Mouse (Mus musculus) heart, embryonic 16.5 days (tissue): ENCODE data around the gene Ston2. TPM values are rescaled to one million over a fixed set of nuclear protein-coding genes. Genes with fewer than 3 reads are reported as not detected.

Experiments
- ATAC-seq: fragments of 200-750 bp; cut with Nextera tagmentation; replicated peaks from 2 replicates; pipeline ENCODE4 v1.8.0; 2017; ENCODE audit warnings: moderate number of reproducible peaks; ENCODE audit not compliant: insufficient read depth, low FRiP score; ENCODE audit errors: extremely low read depth
- H3K27ac ChIP-seq: fragments of 300-500 bp; sonication (generic); 2 replicates; pipeline ENCODE4 v1.5.1; 2014; ENCODE audit warnings: mild to moderate bottlenecking, low read length, control low read depth, moderate library complexity
- H3K27me3 ChIP-seq: fragments of 300-500 bp; sonication (generic); 2 replicates; pipeline ENCODE4 v1.6.1; 2014; ENCODE audit warnings: low read length, mixed read lengths; ENCODE audit not compliant: control insufficient read depth, insufficient read depth
- H3K36me3 ChIP-seq: fragments of 300-500 bp; sonication (generic); 2 replicates; pipeline ENCODE4 v1.6.1; 2014; ENCODE audit not compliant: control insufficient read depth, insufficient read depth
- H3K4me1 ChIP-seq: fragments of 300-500 bp; sonication (generic); 2 replicates; pipeline ENCODE4 v1.6.1; 2014; ENCODE audit warnings: low read length, mixed read lengths; ENCODE audit not compliant: control insufficient read depth, insufficient read depth
- H3K4me2 ChIP-seq: fragments of 300-500 bp; sonication (generic); 2 replicates; pipeline ENCODE4 v1.6.1; 2014; ENCODE audit warnings: low read depth, mild to moderate bottlenecking, control low read depth, low read length
- H3K4me3 ChIP-seq: fragments of 300-500 bp; sonication (generic); 2 replicates; pipeline ENCODE4 v1.5.1; 2014; ENCODE audit warnings: mild to moderate bottlenecking, control low read depth, low read length
- H3K9ac ChIP-seq: fragments of 300-500 bp; sonication (generic); 2 replicates; pipeline ENCODE4 v1.6.1; 2014; ENCODE audit warnings: low read length, control low read depth
- H3K9me3 ChIP-seq: fragments of 300-500 bp; sonication (generic); replicated peaks from 2 replicates; pipeline ENCODE4 v1.6.1; 2016; ENCODE audit warnings: low read length; ENCODE audit not compliant: control insufficient read depth
- WGBS: fragments of 180-500 bp; shearing (Covaris S2); extraction: QIAGEN DNeasy Blood & Tissue Kit; methylation state at CpG from one replicate; pipeline ENCODE4 v1.1.7; 2014; 5-methylcytosine and 5-hydroxymethylcytosine counted together
- polyA plus RNA-seq: library from polyadenylated mRNA; unstranded; fragments of >200 nt; fragmentation: Nextera tagmentation; extraction: Ambion mirVana; gene quantifications from 2 replicates; pipeline ENCODE4 v1.2.1, GENCODE M21; 2015

Gene Ston2
- polyA plus RNA-seq, 1 experiment from 2014 or later: 3.7 TPM

DNA sequence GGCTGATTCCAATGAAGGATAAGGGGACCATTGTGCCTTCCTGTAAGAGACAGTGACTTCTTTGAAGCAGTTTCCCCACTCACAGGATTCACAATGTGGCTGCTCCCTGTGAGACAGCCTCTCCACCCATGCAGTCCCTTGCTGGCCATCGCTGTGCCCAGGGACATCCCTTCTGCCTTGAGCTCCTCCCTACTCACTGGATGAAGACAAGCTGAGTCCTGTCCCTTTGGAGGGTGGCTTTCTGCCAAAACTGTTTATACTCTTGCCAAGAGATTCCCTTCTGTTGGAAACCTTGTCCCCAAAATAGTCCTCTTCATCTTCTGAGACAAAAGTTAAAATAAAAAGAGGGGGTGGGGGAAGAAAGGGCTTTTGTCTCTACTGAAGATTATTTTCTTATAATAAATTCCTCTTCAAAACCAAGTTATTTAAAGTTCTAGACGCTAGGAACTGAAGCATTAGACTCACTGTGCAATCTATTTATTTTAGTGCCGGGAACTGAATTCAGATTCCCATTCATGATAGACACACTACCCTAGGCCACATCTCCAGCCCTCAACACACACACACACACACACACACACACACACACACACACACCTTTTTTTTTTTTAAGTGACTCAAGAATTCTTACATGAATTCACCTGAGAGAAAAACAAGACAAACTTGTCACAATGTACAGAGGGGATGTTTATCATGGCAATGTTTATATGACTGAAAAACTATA lies 133.6 kb downstream of the Ston2 start:
- peak; percentile 60; the same call in 1 of the 2 replicates for ATAC-seq
- Histone ChIP-seq H3K4me2 (no peak overlapping the region), H3K4me3 (no peak overlapping the region), H3K9me3 (no peaks in the 10 kb centered on the region), H3K36me3 (no peaks in the 10 kb centered on the region), H3K4me1 (peaks cover 5% of the 10 kb centered on the region), H3K27ac (no peak overlapping the region), H3K27me3 (no peaks in the 10 kb centered on the region), H3K9ac (no peak overlapping the region)
- 53% methylated on average over 3 of the region's 3 CpGs for WGBS

DNA sequence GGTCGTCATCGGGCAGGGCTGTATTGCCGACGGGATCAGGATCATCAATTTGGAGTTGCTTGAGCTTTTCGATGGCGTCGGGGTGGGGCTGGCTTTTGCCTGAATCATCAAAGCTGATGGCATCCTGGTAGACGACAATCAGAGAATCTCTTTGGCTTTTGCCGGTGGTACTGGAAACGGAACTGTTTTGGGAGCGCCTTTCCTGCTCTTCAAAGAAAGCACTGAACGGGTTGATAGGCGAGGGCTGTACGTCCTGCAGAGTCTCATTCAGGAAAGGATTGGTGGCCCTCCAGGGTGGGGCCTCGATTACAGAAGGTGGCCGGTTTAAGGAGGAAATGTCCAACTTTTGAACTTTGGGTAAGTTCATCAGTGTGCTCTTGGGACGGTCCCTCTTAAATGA lies 139.8 kb downstream of the Ston2 start:
- no peak overlapping the region for H3K4me2 ChIP-seq
- H3K4me3 ChIP-seq: no peak overlapping the region
- ATAC-seq: no peak
- H3K4me1 ChIP-seq: peaks cover 8% of the 10 kb centered on the region
- H3K9ac ChIP-seq: no peak overlapping the region
- no peak overlapping the region for H3K27ac ChIP-seq
- H3K36me3 ChIP-seq: peaks cover 9% of the 10 kb centered on the region; the same call in 1 of the 2 replicates
- H3K9me3 ChIP-seq: no peaks in the 10 kb centered on the region
- WGBS: 94% methylated on average over 17 of the region's 17 CpGs
- no peaks in the 10 kb centered on the region for H3K27me3 ChIP-seq

GRCm38 (mm10) chr12:91645361-91646123 lies 142.6 kb downstream of the Ston2 start:
- Histone ChIP-seq H3K27ac (no peak overlapping the region; the same call in 1 of the 2 replicates), H3K4me2 (peak overlapping the region; percentile 39), H3K9me3 (no peaks in the 10 kb centered on the region), H3K36me3 (peaks cover 9% of the 10 kb centered on the region; the same call in 1 of the 2 replicates), H3K9ac (no peak overlapping the region), H3K27me3 (no peaks in the 10 kb centered on the region), H3K4me1 (peaks cover 12% of the 10 kb centered on the region), H3K4me3 (no peak overlapping the region)
- ATAC-seq: peak; percentile 69
- WGBS: 43% methylated on average over 6 of the region's 6 CpGs

- no peak overlapping the region for H3K4me3 ChIP-seq
- H3K27me3 ChIP-seq: no peaks in the 10 kb centered on the region
- WGBS: 92% methylated on average over 7 of the region's 7 CpGs
Observed at GRCm38 (mm10) chr12:91643221-91643620, 145.0 kb downstream of the Ston2 start.

DNA sequence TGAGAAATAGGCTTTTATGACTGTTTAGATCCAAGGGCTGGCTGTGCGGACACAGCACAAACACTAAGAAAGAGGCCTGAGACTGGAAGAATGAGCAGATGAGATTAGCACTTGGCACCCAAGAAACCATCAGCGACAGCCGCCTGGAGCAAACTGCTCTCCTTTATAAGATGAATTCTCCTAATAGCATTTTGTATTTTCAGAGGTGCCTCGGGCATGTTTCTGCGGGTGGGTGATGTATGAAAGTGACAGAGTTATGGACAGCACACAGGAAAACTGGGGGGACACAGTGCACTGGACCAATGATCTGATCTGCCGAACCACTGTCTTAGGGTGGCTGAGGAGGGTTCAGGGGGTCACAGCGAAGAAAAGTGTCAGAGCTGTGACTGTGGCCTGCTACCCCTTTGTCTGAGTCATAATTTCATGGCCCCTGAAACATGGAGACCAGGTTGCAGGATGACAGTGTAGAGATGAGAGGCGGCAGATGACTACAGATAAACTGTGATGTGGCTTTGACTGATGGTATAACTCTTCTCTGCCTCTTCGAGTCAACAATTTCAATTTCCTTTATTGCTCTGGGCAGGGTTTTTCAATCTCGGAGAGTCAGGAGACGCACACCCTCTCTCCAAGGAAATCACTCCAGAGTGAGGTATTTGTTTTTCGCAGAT lies 145.6 kb downstream of the Ston2 start:
- Histone ChIP-seq H3K9ac (no peak overlapping the region), H3K9me3 (no peaks in the 10 kb centered on the region), H3K4me2 (no peak overlapping the region), H3K27me3 (no peaks in the 10 kb centered on the region), H3K36me3 (peaks cover 6% of the 10 kb centered on the region; the same call in 1 of the 2 replicates), H3K4me3 (no peak overlapping the region), H3K4me1 (peaks cover 12% of the 10 kb centered on the region), H3K27ac (no peak overlapping the region)
- WGBS: 84% methylated on average over 12 of the region's 12 CpGs
- ATAC-seq: no peak

More at GRCm38 (mm10) chr12:91643221-91643620, 145.0 kb downstream of the Ston2 start:
- Histone ChIP-seq H3K4me1 (peaks cover 12% of the 10 kb centered on the region), H3K9ac (no peak overlapping the region), H3K9me3 (no peaks in the 10 kb centered on the region), H3K27ac (no peak overlapping the region), H3K4me2 (no peak overlapping the region), H3K36me3 (peaks cover 9% of the 10 kb centered on the region; the same call in 1 of the 2 replicates)
- ATAC-seq: no peak

GRCm38 (mm10) chr12:91641631-91642141 lies 146.5 kb downstream of the Ston2 start:
- Histone ChIP-seq H3K9ac (peak overlapping the region; percentile 57), H3K4me3 (peak overlapping the region; percentile 31), H3K36me3 (no peaks in the 10 kb centered on the region), H3K9me3 (no peaks in the 10 kb centered on the region), H3K27me3 (no peaks in the 10 kb centered on the region), H3K27ac (no peak overlapping the region), H3K4me1 (peaks cover 12% of the 10 kb centered on the region), H3K4me2 (peak overlapping the region; percentile 61)
- 19% methylated on average over 13 of the region's 13 CpGs for WGBS
- no peak for ATAC-seq

DNA sequence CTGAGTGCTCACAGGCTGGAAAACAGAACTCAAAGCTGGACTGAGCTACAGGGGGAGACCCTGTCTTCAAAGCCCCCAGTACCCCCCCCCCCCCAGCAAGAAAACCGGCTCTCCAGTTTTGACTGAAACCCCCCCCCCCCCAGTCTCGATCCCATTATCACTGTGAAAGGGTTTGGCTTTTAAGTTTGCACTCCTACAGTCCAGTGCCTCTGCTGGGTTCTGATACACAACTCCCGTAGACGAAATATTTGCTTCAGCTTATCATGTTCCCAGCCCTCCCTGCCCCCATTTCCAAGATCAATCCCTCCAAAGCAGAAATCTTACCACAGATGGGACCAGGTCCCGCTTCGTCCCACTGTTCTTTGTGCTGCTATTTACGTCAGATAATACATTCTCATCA lies 147.1 kb downstream of the Ston2 start:
- Histone ChIP-seq H3K9ac (peak overlapping the region; percentile 57), H3K36me3 (no peaks in the 10 kb centered on the region), H3K27ac (no peak overlapping the region), H3K4me2 (peak overlapping the region; percentile 61), H3K9me3 (no peaks in the 10 kb centered on the region), H3K27me3 (no peaks in the 10 kb centered on the region), H3K4me3 (peak overlapping the region; percentile 31), H3K4me1 (peaks cover 8% of the 10 kb centered on the region)
- no peak for ATAC-seq
- 44% methylated on average over 7 of the region's 7 CpGs for WGBS

- ATAC-seq: no peak
- WGBS: 25% methylated on average over 7 of the region's 7 CpGs
- H3K9me3 ChIP-seq: no peaks in the 10 kb centered on the region
Observed at GRCm38 (mm10) chr12:91640712-91641111, 147.5 kb downstream of the Ston2 start.

More at GRCm38 (mm10) chr12:91640712-91641111, 147.5 kb downstream of the Ston2 start:
- Histone ChIP-seq H3K36me3 (no peaks in the 10 kb centered on the region), H3K27me3 (no peaks in the 10 kb centered on the region), H3K27ac (no peak overlapping the region), H3K4me3 (no peak overlapping the region), H3K9ac (no peak overlapping the region), H3K4me2 (peak overlapping the region; percentile 61), H3K4me1 (peaks cover 4% of the 10 kb centered on the region)
